Mouse (Mus musculus) myocyte (in vitro differentiated cells): ENCODE measurements around the gene Prkag2. TPM values are rescaled to one million over a fixed set of nuclear protein-coding genes. Genes with fewer than 3 reads are reported as not detected.

Experiments used
- H3K27me3 ChIP-seq: one replicate; pipeline ENCODE4 v1.6.1; 2011; ENCODE audit not compliant: control insufficient read depth, insufficient read depth, insufficient read length
- H3K36me3 ChIP-seq: one replicate; pipeline ENCODE4 v1.6.1; 2011; ENCODE audit not compliant: control insufficient read depth, insufficient read depth
- H3K4me2 ChIP-seq: one replicate; pipeline ENCODE4 v1.6.1; 2011; ENCODE audit warnings: low read depth, control low read depth
- H3K4me3 ChIP-seq: one replicate; pipeline ENCODE4 v1.5.1; 2011; ENCODE audit warnings: mild to moderate bottlenecking, control low read depth, moderate library complexity
- H3K79me2 ChIP-seq: one replicate; pipeline ENCODE4 v1.6.1; 2011; ENCODE audit not compliant: control insufficient read depth, insufficient read depth
- H3ac ChIP-seq: one replicate; pipeline ENCODE4 v1.6.1; 2011; ENCODE audit not compliant: control insufficient read depth, insufficient read length
- CEBPB ChIP-seq: IDR thresholded peaks from 2 replicates; pipeline ENCODE4 v1.6.1; 2011; ENCODE audit warnings: mild to moderate bottlenecking, moderate library complexity; ENCODE audit not compliant: poor library complexity, insufficient read depth, severe bottlenecking
- E2F4 ChIP-seq: IDR thresholded peaks from one replicate; pipeline ENCODE4 v1.6.1; 2011; ENCODE audit warnings: mild to moderate bottlenecking, control low read depth, moderate library complexity; ENCODE audit not compliant: insufficient read depth
- MAX ChIP-seq: IDR thresholded peaks from one replicate; pipeline ENCODE4 v1.6.1; 2011; ENCODE audit warnings: low read depth, mild to moderate bottlenecking, control low read depth
- MYOD1 ChIP-seq, 3 experiments: IDR thresholded peaks; one replicate each; pipeline ENCODE4 v1.6.1; 2011; ENCODE audit warnings: control low read depth in 2 of 3, low read depth in 2 of 3, mild to moderate bottlenecking in 2 of 3, moderate library complexity in 1 of 3; ENCODE audit not compliant: insufficient read length in 2 of 3, control insufficient read depth in 1 of 3
- MYOG ChIP-seq, 3 experiments: IDR thresholded peaks; one replicate each; pipeline ENCODE4 v1.6.1; 2011; ENCODE audit warnings: control low read depth in 2 of 3, low read depth in 2 of 3, mild to moderate bottlenecking in 2 of 3; ENCODE audit not compliant: insufficient read length in 2 of 3, control insufficient read depth in 1 of 3, insufficient read depth in 1 of 3
- POLR2A ChIP-seq: IDR thresholded peaks from one replicate; pipeline ENCODE4 v1.6.1; 2011; ENCODE audit warnings: low read depth, mild to moderate bottlenecking, control low read depth, moderate library complexity; ENCODE audit not compliant: insufficient read length
- POLR2AphosphoS2 ChIP-seq: IDR thresholded peaks from one replicate; pipeline ENCODE4 v1.6.1; 2011; ENCODE audit warnings: low read depth, control low read depth; ENCODE audit not compliant: insufficient read length
- REST ChIP-seq: IDR thresholded peaks from one replicate; pipeline ENCODE4 v1.6.1; 2011; ENCODE audit warnings: mild to moderate bottlenecking, control low read depth, moderate library complexity; ENCODE audit not compliant: insufficient read depth, insufficient read length
- SRF ChIP-seq: IDR thresholded peaks from one replicate; pipeline ENCODE4 v1.6.1; 2011; ENCODE audit warnings: low read depth; ENCODE audit not compliant: control insufficient read depth, insufficient read length
- TCF12 ChIP-seq: IDR thresholded peaks from one replicate; pipeline ENCODE4 v1.6.1; 2011; ENCODE audit warnings: mild to moderate bottlenecking, control low read depth; ENCODE audit not compliant: poor library complexity, insufficient read depth, severe bottlenecking
- TCF3 ChIP-seq: IDR thresholded peaks from one replicate; pipeline ENCODE4 v1.6.1; 2011; ENCODE audit warnings: low read depth, control low read depth; ENCODE audit not compliant: insufficient read length
- USF1 ChIP-seq: IDR thresholded peaks from one replicate; pipeline ENCODE4 v1.6.1; 2011; ENCODE audit warnings: low read depth, mild to moderate bottlenecking, control low read depth, moderate library complexity
- polyA plus RNA-seq: library from polyadenylated mRNA; unstranded; fragments of >200 nt; fragmentation: generic; extraction: Trizol; gene quantifications from one replicate; pipeline ENCODE4 v1.2.1, GENCODE M21; 2012; ENCODE audit warnings: missing spikeins

Prkag2 gene
- polyA plus RNA-seq, 1 experiment: 5.8 TPM

GRCm38 (mm10) chr5:24976236-24976635 lies 124.2 kb downstream of the Prkag2 start:
- Histone ChIP-seq H3K4me3 (no peak overlapping the region), H3K79me2 (no peaks in the 10 kb centered on the region), H3K4me2 (no peak overlapping the region), H3ac (no peak overlapping the region), H3K36me3 (no peaks in the 10 kb centered on the region), H3K27me3 (no peaks in the 10 kb centered on the region)
- no peak for TF ChIP-seq TCF3
- TF ChIP-seq E2F4: no peak
- TF ChIP-seq USF1: no peak
- TF ChIP-seq SRF: no peak
- no peak for TF ChIP-seq MAX
- TF ChIP-seq CEBPB: no peak
- no peak for TF ChIP-seq MYOG (IDR thresholded peaks at IDR 0.05; ENCODE audit: control insufficient read depth in 1 of 3, insufficient read depth in 1 of 3, insufficient read length in 2 of 3, low read depth in 2 of 3)
- no peak for TF ChIP-seq MYOD1 (IDR thresholded peaks at IDR 0.05; ENCODE audit: control insufficient read depth in 1 of 3, insufficient read length in 2 of 3, low read depth in 2 of 3)
- no peak for TF ChIP-seq REST
- no peak for TF ChIP-seq TCF12

GRCm38 (mm10) chr5:24975100-24975499 lies 125.3 kb downstream of the Prkag2 start:
- TF ChIP-seq MYOG (IDR thresholded peaks at IDR 0.05; ENCODE audit: control insufficient read depth in 1 of 3, insufficient read depth in 1 of 3, insufficient read length in 2 of 3, low read depth in 2 of 3): no peak
- H3ac ChIP-seq: no peak overlapping the region
- no peaks in the 10 kb centered on the region for H3K36me3 ChIP-seq
- H3K4me3 ChIP-seq: no peak overlapping the region
- no peaks in the 10 kb centered on the region for H3K27me3 ChIP-seq
- no peaks in the 10 kb centered on the region for H3K79me2 ChIP-seq
- H3K4me2 ChIP-seq: no peak overlapping the region

- Histone ChIP-seq H3K4me3 (no peak overlapping the region), H3K4me2 (peak overlapping the region; percentile 46), H3K27me3 (no peaks in the 10 kb centered on the region), H3K79me2 (no peaks in the 10 kb centered on the region), H3ac (no peak overlapping the region), H3K36me3 (no peaks in the 10 kb centered on the region)
- peak in 1 of 3 experiments; percentile 73 for TF ChIP-seq MYOD1 (IDR thresholded peaks at IDR 0.05; ENCODE audit: control insufficient read depth in 1 of 3, insufficient read length in 2 of 3, low read depth in 2 of 3)
- no peak for TF ChIP-seq MYOG (IDR thresholded peaks at IDR 0.05; ENCODE audit: control insufficient read depth in 1 of 3, insufficient read depth in 1 of 3, insufficient read length in 2 of 3, low read depth in 2 of 3)
- TF ChIP-seq TCF12: no peak
- no peak for TF ChIP-seq POLR2AphosphoS2
Measured at GRCm38 (mm10) chr5:24973672-24974225, 126.7 kb downstream of the Prkag2 start.

GRCm38 (mm10) chr5:24973228-24973627 lies 127.2 kb downstream of the Prkag2 start:
- Histone ChIP-seq H3K4me3 (no peak overlapping the region), H3K27me3 (peaks cover 5% of the 10 kb centered on the region), H3K79me2 (no peaks in the 10 kb centered on the region), H3K36me3 (no peaks in the 10 kb centered on the region), H3K4me2 (peak overlapping the region; percentile 46), H3ac (no peak overlapping the region)
- TF ChIP-seq MYOG (IDR thresholded peaks at IDR 0.05; ENCODE audit: control insufficient read depth in 1 of 3, insufficient read depth in 1 of 3, insufficient read length in 2 of 3, low read depth in 2 of 3): peak; percentile 88 to 99 (median 95)
- no peak for TF ChIP-seq POLR2A
- no peak for TF ChIP-seq POLR2AphosphoS2
- TF ChIP-seq TCF3: peak; percentile 94
- no peak for TF ChIP-seq MAX
- no peak for TF ChIP-seq USF1
- TF ChIP-seq CEBPB: no peak
- TF ChIP-seq MYOD1 (IDR thresholded peaks at IDR 0.05; ENCODE audit: control insufficient read depth in 1 of 3, insufficient read length in 2 of 3, low read depth in 2 of 3): peak; percentile 68 to 97 (median 88)
- no peak for TF ChIP-seq E2F4
- TF ChIP-seq REST: no peak
- TF ChIP-seq TCF12: peak; percentile 89
- no peak for TF ChIP-seq SRF

- no peak overlapping the region for H3K4me3 ChIP-seq
- H3K36me3 ChIP-seq: no peaks in the 10 kb centered on the region
- peaks cover 27% of the 10 kb centered on the region for H3K27me3 ChIP-seq
- TF ChIP-seq E2F4 (no peak), CEBPB (no peak), REST (no peak), MAX (no peak), MYOD1 (IDR thresholded peaks at IDR 0.05; ENCODE audit: control insufficient read depth in 1 of 3, insufficient read length in 2 of 3, low read depth in 2 of 3) (no peak), POLR2A (no peak), POLR2AphosphoS2 (no peak), TCF12 (no peak), TCF3 (no peak), MYOG (IDR thresholded peaks at IDR 0.05; ENCODE audit: control insufficient read depth in 1 of 3, insufficient read depth in 1 of 3, insufficient read length in 2 of 3, low read depth in 2 of 3) (no peak), SRF (no peak), USF1 (no peak)
- no peak overlapping the region for H3K4me2 ChIP-seq
- no peak overlapping the region for H3ac ChIP-seq
- H3K79me2 ChIP-seq: no peaks in the 10 kb centered on the region
Measured at GRCm38 (mm10) chr5:24970552-24971275, 129.7 kb downstream of the Prkag2 start.
